Mouse (Mus musculus) hindbrain, postnatal 0 days (tissue): Measurements from ENCODE around the gene Asprv1. TPM values are rescaled to one million over a fixed set of nuclear protein-coding genes. Genes with fewer than 3 reads are reported as not detected.
A peak's percentile ranks its signal among the peaks of the same experiment; 100 is the strongest.

Experiments used
- ATAC-seq: fragments of 200-750 bp; cut with Nextera tagmentation; 2 replicates; pipeline ENCODE4 v1.8.0; 2017; ENCODE audit warnings: mild to moderate bottlenecking, moderate TSS enrichment, moderate library complexity
- DNase-seq: peaks from one replicate; pipeline ENCODE4 v3.0.0-alpha.2; 2015; ENCODE audit warnings: low spot score
- H3K27ac ChIP-seq: fragments of 300-500 bp; sonication (generic); 2 replicates; pipeline ENCODE4 v1.5.1; 2014; ENCODE audit warnings: mild to moderate bottlenecking
- H3K27me3 ChIP-seq: fragments of 300-500 bp; sonication (generic); 2 replicates; pipeline ENCODE4 v1.6.1; 2014; ENCODE audit warnings: low read length, mixed read lengths; ENCODE audit not compliant: insufficient read depth
- H3K36me3 ChIP-seq: fragments of 300-500 bp; sonication (generic); 2 replicates; pipeline ENCODE4 v1.6.1; 2014; ENCODE audit warnings: low read length, mixed read lengths; ENCODE audit not compliant: insufficient read depth
- H3K4me1 ChIP-seq: fragments of 300-500 bp; sonication (generic); 2 replicates; pipeline ENCODE4 v1.6.1; 2014; ENCODE audit warnings: antibody characterized with exemption, low read length, mixed read lengths; ENCODE audit not compliant: insufficient read depth
- H3K4me2 ChIP-seq: fragments of 300-500 bp; sonication (generic); 2 replicates; pipeline ENCODE4 v1.6.1; 2014; ENCODE audit warnings: low read depth, mild to moderate bottlenecking, low read length, moderate library complexity, mixed read lengths
- H3K4me3 ChIP-seq: fragments of 300-500 bp; sonication (generic); 2 replicates; pipeline ENCODE4 v1.5.1; 2014; ENCODE audit warnings: low read length
- H3K9ac ChIP-seq: fragments of 300-500 bp; sonication (generic); replicated peaks from 2 replicates; pipeline ENCODE4 v1.6.1; 2014; ENCODE audit warnings: mild to moderate bottlenecking, low read length, moderate library complexity, mixed read lengths
- H3K9me3 ChIP-seq: fragments of 300-500 bp; sonication (generic); 2 replicates; pipeline ENCODE4 v1.6.1; 2016; ENCODE audit warnings: low read length, mixed read lengths
- CTCF ChIP-seq: IDR thresholded peaks from 2 replicates; pipeline ENCODE4 v1.5.1; 2016; ENCODE audit warnings: antibody characterized with exemption, control low read depth, low read depth
- WGBS: fragments of 180-500 bp; shearing (Covaris S2); extraction: QIAGEN DNeasy Blood & Tissue Kit; methylation state at CpG from one replicate; pipeline ENCODE4 v1.1.7; 2014; 5-methylcytosine and 5-hydroxymethylcytosine counted together
- polyA plus RNA-seq: library from polyadenylated mRNA; unstranded; fragments of >200 nt; fragmentation: Nextera tagmentation; extraction: Ambion mirVana; gene quantifications from 2 replicates; pipeline ENCODE4 v1.2.1, GENCODE M21; 2015
- total RNA-seq: library from RNA; depleted of rRNA; stranded (reverse); fragments of >200 nt; gene quantifications from 2 replicates; pipeline ENCODE4 v1.2.3, GENCODE M21; 2014

The Asprv1 gene
- total and polyA plus RNA-seq, 2 experiments from 2014 or later, result 0.73 to 0.99 TPM

DNA sequence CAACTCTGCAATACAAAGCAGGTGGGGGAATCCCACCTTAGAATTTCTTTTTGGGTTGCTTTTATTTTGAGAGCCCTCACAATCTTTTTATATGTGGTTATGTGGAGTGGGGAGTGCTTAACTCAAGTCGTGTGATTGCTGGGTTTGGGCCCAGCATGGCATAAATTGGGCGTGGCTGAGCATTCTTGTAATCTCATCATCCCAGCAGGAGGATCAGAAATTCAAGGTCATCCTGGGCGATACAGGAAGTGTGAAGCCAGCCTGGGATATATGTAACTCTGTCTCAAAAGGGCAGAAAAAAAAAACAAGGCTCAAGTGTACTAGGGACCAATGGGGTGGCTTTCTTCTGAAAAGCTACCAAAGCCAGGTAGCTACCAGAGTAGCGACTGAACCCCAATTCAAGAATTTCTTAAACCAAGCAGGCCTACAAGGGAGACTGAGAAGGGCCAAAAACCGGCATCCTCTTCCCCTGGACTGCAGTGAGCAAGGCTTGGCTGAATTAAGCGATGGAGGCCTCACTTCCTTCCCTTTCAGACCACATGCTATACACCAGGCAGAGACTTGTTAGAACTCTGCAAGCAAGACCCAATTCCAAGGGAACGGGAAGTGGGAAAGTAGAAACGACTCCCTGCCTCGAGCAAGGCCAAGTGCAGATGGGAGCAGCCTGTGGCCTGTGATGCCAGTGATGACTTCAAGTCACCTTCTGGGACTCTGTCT, 32.4 kb downstream of the Asprv1 start:
- Histone ChIP-seq H3K9me3 (no peaks in the 10 kb centered on the region), H3K4me1 (no peaks in the 10 kb centered on the region), H3K27me3 (no peaks in the 10 kb centered on the region), H3K27ac (no peak overlapping the region), H3K36me3 (peaks cover 50% of the 10 kb centered on the region), H3K4me2 (no peak overlapping the region), H3K9ac (no peak overlapping the region), H3K4me3 (no peak overlapping the region)
- 77% methylated on average over 9 of the region's 9 CpGs for WGBS
- no peak for TF ChIP-seq CTCF
- ATAC-seq (no peak), DNase-seq (no peak)

- no peaks in the 10 kb centered on the region for H3K9me3 ChIP-seq
- 83% methylated on average over 5 of the region's 5 CpGs for WGBS
- H3K4me3 ChIP-seq, result no peak overlapping the region
- peaks cover 28% of the 10 kb centered on the region; the same call in 1 of the 2 replicates for H3K36me3 ChIP-seq
- TF ChIP-seq CTCF, result no peak
- H3K4me1 ChIP-seq, result peaks cover 5% of the 10 kb centered on the region; the same call in 1 of the 2 replicates
- H3K27ac ChIP-seq, result no peak overlapping the region
- H3K27me3 ChIP-seq, result no peaks in the 10 kb centered on the region
- ATAC-seq, result no peak
- H3K9ac ChIP-seq, result no peak overlapping the region
- H3K4me2 ChIP-seq, result no peak overlapping the region
- no peak for DNase-seq
Measured at GRCm38 (mm10) chr6:86665076-86665475, 37.1 kb downstream of the Asprv1 start.

DNA sequence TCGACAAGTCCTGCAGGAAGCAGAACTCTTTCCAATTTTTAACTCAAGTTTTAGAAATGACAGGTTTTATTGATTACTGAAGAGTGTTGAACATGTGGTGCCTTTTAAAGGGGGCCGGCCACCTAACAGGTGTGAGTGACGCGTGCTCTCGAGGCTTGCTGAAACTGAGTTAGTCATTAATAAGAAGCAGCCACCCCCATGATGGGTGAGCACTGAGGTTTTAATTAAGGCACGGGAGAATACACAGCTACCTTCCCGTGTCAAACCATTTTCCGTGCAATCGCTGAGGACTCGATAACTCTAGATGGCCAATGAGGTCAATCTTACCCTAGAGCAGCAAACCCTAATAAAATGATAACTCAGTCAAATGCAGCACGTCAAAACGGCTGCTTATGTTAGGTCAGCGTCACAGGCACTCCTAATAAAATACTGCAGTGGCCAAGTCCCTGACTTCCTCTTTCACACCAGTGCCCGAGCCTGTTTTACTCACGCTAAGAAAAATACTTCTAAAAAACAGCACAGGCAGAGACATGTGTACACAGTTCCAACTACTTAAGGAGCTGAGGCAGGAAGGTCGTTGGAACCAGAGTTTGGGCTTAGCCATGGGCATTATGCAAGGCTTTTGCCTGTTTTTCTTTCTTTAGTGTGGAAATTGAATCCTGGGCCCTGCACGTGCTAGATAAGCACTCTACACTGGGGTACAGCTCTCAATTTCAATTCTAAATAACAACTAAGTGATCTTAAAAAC, 37.8 kb downstream of the Asprv1 start:
- 86% methylated on average over 17 of the region's 17 CpGs for WGBS
- no peaks in the 10 kb centered on the region for H3K27me3 ChIP-seq
- no peak for TF ChIP-seq CTCF
- no peaks in the 10 kb centered on the region for H3K9me3 ChIP-seq
- no peak overlapping the region for H3K4me3 ChIP-seq
- no peak overlapping the region for H3K9ac ChIP-seq
- ATAC-seq (no peak), DNase-seq (no peak)
- no peak overlapping the region for H3K27ac ChIP-seq
- H3K4me1 ChIP-seq, result peaks cover 5% of the 10 kb centered on the region; the same call in 1 of the 2 replicates
- H3K4me2 ChIP-seq, result no peak overlapping the region
- peaks cover 23% of the 10 kb centered on the region; the same call in 1 of the 2 replicates for H3K36me3 ChIP-seq

DNA sequence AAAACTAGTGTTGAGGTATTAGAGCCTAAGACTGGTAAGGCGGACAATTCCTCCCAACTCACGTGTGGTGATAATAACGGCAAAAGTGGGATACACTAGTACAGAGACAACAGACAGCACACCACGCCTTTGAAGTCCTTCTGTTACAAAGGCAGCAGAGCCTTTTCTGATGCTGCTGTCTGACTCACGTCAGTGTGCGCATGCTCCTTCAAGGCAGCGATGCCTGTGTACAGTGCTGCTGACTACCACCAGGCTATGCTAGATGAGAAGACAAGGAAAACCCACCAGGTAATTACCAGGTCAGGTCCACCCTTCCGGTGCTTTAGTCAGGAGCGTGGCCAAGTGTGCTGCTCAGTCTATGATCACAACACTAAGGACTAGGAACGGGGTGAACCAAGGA, 39.1 kb downstream of the Asprv1 start:
- H3K4me3 ChIP-seq, result no peak overlapping the region
- 92% methylated on average over 10 of the region's 10 CpGs for WGBS

DNA sequence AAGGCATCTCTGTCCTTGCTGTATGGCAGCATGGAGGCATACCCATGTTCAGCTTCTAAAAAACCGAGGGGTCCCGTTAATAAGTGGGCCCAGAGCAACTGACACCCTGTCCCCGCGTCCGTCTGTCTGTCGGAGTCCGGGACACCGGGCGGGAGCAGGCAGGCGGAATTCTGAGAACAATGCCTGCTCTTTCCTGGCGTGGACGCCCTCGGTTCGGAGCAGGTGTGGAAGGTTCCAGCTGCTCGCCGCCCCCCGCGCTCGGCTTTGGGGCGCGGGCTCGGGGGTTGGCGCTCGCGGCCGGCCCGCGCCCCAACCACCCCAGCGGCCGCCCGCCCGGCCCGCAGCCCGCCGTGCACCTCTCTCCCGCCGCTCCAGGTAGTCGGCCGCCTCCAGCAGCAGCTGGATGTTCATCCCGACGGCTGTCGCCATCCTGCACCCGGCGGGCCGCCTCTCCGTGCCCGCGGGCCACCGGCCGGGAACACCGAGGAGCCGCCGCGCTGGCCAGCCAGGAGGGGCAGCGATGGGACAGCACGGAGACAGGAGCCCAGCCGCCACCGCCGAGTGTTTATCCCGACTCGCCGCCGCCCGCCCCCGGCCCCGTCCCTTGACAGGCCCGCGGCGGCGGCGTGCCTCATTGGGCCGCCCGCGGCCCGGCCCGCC, 40.7 kb downstream of the Asprv1 start, which contains the start of gene Mxd1:
Mxd1 (minus strand) TSS at position 582 of the 660 bp plus-strand sequence.
- DNase-seq (peak; percentile 7), ATAC-seq (no peak)
- peak within 1 kb of the TSS; percentile 95 for H3K4me3 ChIP-seq
- 1% methylated on average over 56 of the region's 76 CpGs for WGBS
- no peaks in the 10 kb centered on the region for H3K27me3 ChIP-seq
- peak within 1 kb of the TSS; percentile 75 for H3K27ac ChIP-seq
- TF ChIP-seq CTCF, result no peak
- peaks cover 5% of the 10 kb centered on the region; the same call in 1 of the 2 replicates for H3K4me1 ChIP-seq
- H3K9me3 ChIP-seq, result no peaks in the 10 kb centered on the region
- H3K9ac ChIP-seq, result peak within 1 kb of the TSS; percentile 91
- H3K36me3 ChIP-seq, result peaks cover 9% of the 10 kb centered on the region; the same call in 1 of the 2 replicates
- peak within 1 kb of the TSS; percentile 79 for H3K4me2 ChIP-seq

More for the DNA sequence above, 39.1 kb downstream of the Asprv1 start:
- Histone ChIP-seq H3K9me3 (no peaks in the 10 kb centered on the region), H3K4me1 (peaks cover 5% of the 10 kb centered on the region; the same call in 1 of the 2 replicates), H3K27me3 (no peaks in the 10 kb centered on the region), H3K36me3 (peaks cover 12% of the 10 kb centered on the region; the same call in 1 of the 2 replicates), H3K27ac (no peak overlapping the region), H3K4me2 (peak overlapping the region; percentile 79; the same call in 1 of the 2 replicates), H3K9ac (no peak overlapping the region)
- TF ChIP-seq CTCF, result no peak
- ATAC-seq (no peak), DNase-seq (no peak)

DNA sequence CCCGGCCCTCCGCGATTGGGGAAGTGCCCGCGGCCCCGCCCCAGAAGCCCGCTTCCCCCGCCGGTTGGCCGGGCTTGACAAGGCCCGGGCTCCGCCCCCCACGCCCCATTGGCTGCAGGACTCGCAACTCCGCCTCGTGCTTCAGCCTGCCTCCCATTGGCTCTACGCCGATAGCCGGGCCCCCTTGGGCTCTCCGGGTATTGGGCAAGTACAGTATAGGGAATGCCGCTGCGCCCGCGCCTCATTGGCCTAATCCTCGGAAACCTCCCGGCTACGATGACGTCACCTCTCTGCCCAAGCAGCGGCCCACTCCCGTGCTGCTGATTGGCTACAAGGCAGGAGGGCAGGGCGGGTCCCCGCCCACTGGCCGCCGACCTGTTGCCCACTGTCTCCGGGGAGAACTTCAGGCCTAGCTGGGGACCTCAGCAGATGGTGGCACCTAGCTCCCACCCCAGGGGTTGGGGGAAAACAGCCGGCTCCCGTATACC, 41.3 kb downstream of the Asprv1 start:
- Histone ChIP-seq H3K27me3 (no peaks in the 10 kb centered on the region), H3K27ac (peak overlapping the region; percentile 62), H3K4me3 (peak overlapping the region; percentile 95), H3K9ac (peak overlapping the region; percentile 91; the same call in 1 of the 2 replicates), H3K4me1 (peaks cover 5% of the 10 kb centered on the region; the same call in 1 of the 2 replicates), H3K9me3 (no peaks in the 10 kb centered on the region), H3K36me3 (peaks cover 13% of the 10 kb centered on the region; the same call in 1 of the 2 replicates), H3K4me2 (peak overlapping the region; percentile 79)
- TF ChIP-seq CTCF, result no peak
- WGBS, result under 1% methylated on average over 33 of the region's 37 CpGs
- ATAC-seq, result peak; percentile 100
- DNase-seq, result peak; percentile 100
